Mouse (Mus musculus): ENCODE data around the gene Mgat4b. TPM values are rescaled to one million over a fixed set of nuclear protein-coding genes. Genes with fewer than 3 reads are reported as not detected.

The Mgat4b gene
- polyA plus RNA-seq, 1 experiment from 2014 or later = 19.5 TPM

- Histone ChIP-seq H3K4me3 (ENCODE audit: low read depth, low read length) (no peak overlapping the region), H3K9ac (replicated peaks; ENCODE audit: low read length) (0 out of 2 replicates have a peak overlapping the region, but pooled peaks have one; percentile 4), H3K27me3 (ENCODE audit: control insufficient read depth, insufficient read depth, low read length) (no peaks in the 10 kb centered on the region), H3K4me1 (ENCODE audit: control insufficient read depth, insufficient read depth, low read length) (peaks cover 21% of the 10 kb centered on the region), H3K27ac (replicated peaks; ENCODE audit: low read depth, low read length) (no peak overlapping the region), H3K9me3 (replicated peaks; ENCODE audit: control insufficient read depth, low read length) (no peaks in the 10 kb centered on the region), H3K36me3 (replicated peaks; ENCODE audit: control insufficient read depth, insufficient read depth, low read depth, low read length) (peaks cover 4% of the 10 kb centered on the region), H3K4me2 (ENCODE audit: low read depth, low read length) (no peak overlapping the region)
- 35% methylated on average over 7 of the region's 7 CpGs for WGBS
- ATAC-seq (replicated peaks; ENCODE audit: insufficient number of reproducible peaks, low FRiP score, low TSS enrichment, low read depth) = no peak
- DNase-seq (ENCODE audit: low spot score) = no peak
Measured at GRCm38 (mm10) chr11:50229252-50229910, 18.7 kb downstream of the Mgat4b start.

GRCm38 (mm10) chr11:50230481-50231304 lies 20.0 kb downstream of the Mgat4b start:
- Histone ChIP-seq H3K9ac (replicated peaks; ENCODE audit: low read length) (peak overlapping the region; percentile 39; the same call in 1 of the 2 replicates), H3K27me3 (ENCODE audit: control insufficient read depth, insufficient read depth, low read length) (no peaks in the 10 kb centered on the region), H3K27ac (replicated peaks; ENCODE audit: low read depth, low read length) (no peak overlapping the region), H3K4me1 (ENCODE audit: control insufficient read depth, insufficient read depth, low read length) (peaks cover 22% of the 10 kb centered on the region), H3K4me2 (ENCODE audit: low read depth, low read length) (peak overlapping the region; percentile 36), H3K4me3 (ENCODE audit: low read depth, low read length) (peak overlapping the region; percentile 17), H3K36me3 (replicated peaks; ENCODE audit: control insufficient read depth, insufficient read depth, low read depth, low read length) (peaks cover 4% of the 10 kb centered on the region), H3K9me3 (replicated peaks; ENCODE audit: control insufficient read depth, low read length) (no peaks in the 10 kb centered on the region)
- no peak for DNase-seq (ENCODE audit: low spot score)
- WGBS = 24% methylated on average over 45 of the region's 45 CpGs
- ATAC-seq (replicated peaks; ENCODE audit: insufficient number of reproducible peaks, low FRiP score, low TSS enrichment, low read depth) = no peak

- Histone ChIP-seq H3K27me3 (ENCODE audit: control insufficient read depth, insufficient read depth, low read length) (no peaks in the 10 kb centered on the region), H3K36me3 (replicated peaks; ENCODE audit: control insufficient read depth, insufficient read depth, low read depth, low read length) (peaks cover 4% of the 10 kb centered on the region), H3K4me1 (ENCODE audit: control insufficient read depth, insufficient read depth, low read length) (peaks cover 21% of the 10 kb centered on the region), H3K4me2 (ENCODE audit: low read depth, low read length) (peak overlapping the region; percentile 36; the same call in 1 of the 2 replicates), H3K9ac (replicated peaks; ENCODE audit: low read length) (no peak overlapping the region), H3K27ac (replicated peaks; ENCODE audit: low read depth, low read length) (no peak overlapping the region), H3K9me3 (replicated peaks; ENCODE audit: control insufficient read depth, low read length) (no peaks in the 10 kb centered on the region), H3K4me3 (ENCODE audit: low read depth, low read length) (peak overlapping the region; percentile 17; the same call in 1 of the 2 replicates)
- ATAC-seq (replicated peaks; ENCODE audit: insufficient number of reproducible peaks, low FRiP score, low TSS enrichment, low read depth) = no peak
- WGBS = 21% methylated on average over 8 of the region's 8 CpGs
- DNase-seq (ENCODE audit: low spot score) = peak; percentile 87
Measured at GRCm38 (mm10) chr11:50231411-50231810, 20.7 kb downstream of the Mgat4b start.

GRCm38 (mm10) chr11:50233022-50233421 lies 22.3 kb downstream of the Mgat4b start:
- Histone ChIP-seq H3K4me1 (ENCODE audit: control insufficient read depth, insufficient read depth, low read length) (peaks cover 21% of the 10 kb centered on the region), H3K9ac (replicated peaks; ENCODE audit: low read length) (no peak overlapping the region), H3K36me3 (replicated peaks; ENCODE audit: control insufficient read depth, insufficient read depth, low read depth, low read length) (peaks cover 4% of the 10 kb centered on the region), H3K9me3 (replicated peaks; ENCODE audit: control insufficient read depth, low read length) (no peaks in the 10 kb centered on the region), H3K4me2 (ENCODE audit: low read depth, low read length) (no peak overlapping the region), H3K27ac (replicated peaks; ENCODE audit: low read depth, low read length) (no peak overlapping the region), H3K27me3 (ENCODE audit: control insufficient read depth, insufficient read depth, low read length) (peaks cover 12% of the 10 kb centered on the region), H3K4me3 (ENCODE audit: low read depth, low read length) (no peak overlapping the region)
- WGBS = 93% methylated on average over 13 of the region's 13 CpGs
- no peak for ATAC-seq (replicated peaks; ENCODE audit: insufficient number of reproducible peaks, low FRiP score, low TSS enrichment, low read depth)
- no peak for DNase-seq (ENCODE audit: low spot score)

GRCm38 (mm10) chr11:50233993-50234392 lies 23.3 kb downstream of the Mgat4b start:
- no peak for ATAC-seq (replicated peaks; ENCODE audit: insufficient number of reproducible peaks, low FRiP score, low TSS enrichment, low read depth)
- Histone ChIP-seq H3K9ac (replicated peaks; ENCODE audit: low read length) (no peak overlapping the region), H3K9me3 (replicated peaks; ENCODE audit: control insufficient read depth, low read length) (no peaks in the 10 kb centered on the region), H3K4me1 (ENCODE audit: control insufficient read depth, insufficient read depth, low read length) (peaks cover 15% of the 10 kb centered on the region), H3K4me2 (ENCODE audit: low read depth, low read length) (no peak overlapping the region), H3K4me3 (ENCODE audit: low read depth, low read length) (no peak overlapping the region), H3K27ac (replicated peaks; ENCODE audit: low read depth, low read length) (no peak overlapping the region), H3K36me3 (replicated peaks; ENCODE audit: control insufficient read depth, insufficient read depth, low read depth, low read length) (peaks cover 4% of the 10 kb centered on the region), H3K27me3 (ENCODE audit: control insufficient read depth, insufficient read depth, low read length) (peaks cover 18% of the 10 kb centered on the region)
- DNase-seq (ENCODE audit: low spot score) = no peak
- 84% methylated on average over 11 of the region's 11 CpGs for WGBS

GRCm38 (mm10) chr11:50234606-50235005 lies 23.9 kb downstream of the Mgat4b start:
- Histone ChIP-seq H3K27ac (replicated peaks; ENCODE audit: low read depth, low read length) (no peak overlapping the region), H3K9ac (replicated peaks; ENCODE audit: low read length) (no peak overlapping the region), H3K4me1 (ENCODE audit: control insufficient read depth, insufficient read depth, low read length) (peaks cover 11% of the 10 kb centered on the region), H3K4me2 (ENCODE audit: low read depth, low read length) (no peak overlapping the region), H3K27me3 (ENCODE audit: control insufficient read depth, insufficient read depth, low read length) (peaks cover 18% of the 10 kb centered on the region), H3K36me3 (replicated peaks; ENCODE audit: control insufficient read depth, insufficient read depth, low read depth, low read length) (peaks cover 4% of the 10 kb centered on the region), H3K9me3 (replicated peaks; ENCODE audit: control insufficient read depth, low read length) (no peaks in the 10 kb centered on the region), H3K4me3 (ENCODE audit: low read depth, low read length) (no peak overlapping the region)
- no peak for DNase-seq (ENCODE audit: low spot score)
- ATAC-seq (replicated peaks; ENCODE audit: insufficient number of reproducible peaks, low FRiP score, low TSS enrichment, low read depth) = no peak
- WGBS = 96% methylated on average over 25 of the region's 25 CpGs

GRCm38 (mm10) chr11:50236540-50236936 lies 25.8 kb downstream of the Mgat4b start:
- H3K27ac ChIP-seq (replicated peaks; ENCODE audit: low read depth, low read length) = no peak overlapping the region
- H3K27me3 ChIP-seq (ENCODE audit: control insufficient read depth, insufficient read depth, low read length) = peaks cover 18% of the 10 kb centered on the region
- WGBS = 1% methylated on average over 17 of the region's 27 CpGs

More at GRCm38 (mm10) chr11:50236540-50236936, 25.8 kb downstream of the Mgat4b start:
- peaks cover 4% of the 10 kb centered on the region for H3K36me3 ChIP-seq (replicated peaks; ENCODE audit: control insufficient read depth, insufficient read depth, low read depth, low read length)
- DNase-seq (ENCODE audit: low spot score) (peak; percentile 93), ATAC-seq (replicated peaks; ENCODE audit: insufficient number of reproducible peaks, low FRiP score, low TSS enrichment, low read depth) (peak; percentile 83)
- no peaks in the 10 kb centered on the region for H3K9me3 ChIP-seq (replicated peaks; ENCODE audit: control insufficient read depth, low read length)
- H3K4me3 ChIP-seq (ENCODE audit: low read depth, low read length) = peak overlapping the region; percentile 58
- peak overlapping the region; percentile 57 for H3K9ac ChIP-seq (replicated peaks; ENCODE audit: low read length)
- peaks cover 5% of the 10 kb centered on the region for H3K4me1 ChIP-seq (ENCODE audit: control insufficient read depth, insufficient read depth, low read length)
- peak overlapping the region; percentile 96 for H3K4me2 ChIP-seq (ENCODE audit: low read depth, low read length)

Data from embryonic facial prominence, embryonic 11.5 days (tissue).